Mouse (Mus musculus): ENCODE data around the gene Pcsk1n.
A peak's percentile ranks its signal among the peaks of the same experiment; 100 is the strongest.
"Not testable (repeated sequence)": the region's sequence is repeated elsewhere in the genome, so short reads cannot be mapped to it uniquely, and the experiment has no call there.

Gene Pcsk1n

GRCm38 (mm10) chrX:7919601-7920383, at the start of gene Pcsk1n:
Pcsk1n (plus strand) TSS chrX:7919822.
- DNase-seq: peak; percentile 56

- no peak for DNase-seq
Measured at GRCm38 (mm10) chrX:7869826-7870225, 49.8 kb upstream of the Pcsk1n start.

GRCm38 (mm10) chrX:7878007-7878419, 41.6 kb upstream of the Pcsk1n start, which contains the start of gene Pim2:
Pim2 (plus strand) TSS chrX:7878262.
- peak; percentile 81 for DNase-seq

GRCm38 (mm10) chrX:7878495-7878894, 41.1 kb upstream of the Pcsk1n start:
- peak; percentile 44 for DNase-seq

- DNase-seq: peak; percentile 68
Measured at GRCm38 (mm10) chrX:7879819-7880218, 39.8 kb upstream of the Pcsk1n start.

GRCm38 (mm10) chrX:7883841-7884567, 35.6 kb upstream of the Pcsk1n start, which contains the start of gene Slc35a2:
Slc35a2 (plus strand) TSS chrX:7884028.
- peak; percentile 79 for DNase-seq

- DNase-seq: no peak
Measured at GRCm38 (mm10) chrX:7898211-7898610, 21.4 kb upstream of the Pcsk1n start.

- DNase-seq: peak; percentile 78
Measured at GRCm38 (mm10) chrX:7898880-7899874, 20.4 kb upstream of the Pcsk1n start, which contains the start of the genes Pqbp1 and Timm17b. Pqbp1 (minus strand) TSS chrX:7899269. Timm17b (plus strand) TSS chrX:7899357.

GRCm38 (mm10) chrX:7904441-7904840, 15.2 kb upstream of the Pcsk1n start:
- no peak for DNase-seq

GRCm38 (mm10) chrX:7907735-7908134, 11.9 kb upstream of the Pcsk1n start, which contains the start of gene Gm10491:
Gm10491 (minus strand) TSS chrX:7907835.
- DNase-seq: no peak

- not testable (repeated sequence) for DNase-seq
Measured at GRCm38 (mm10) chrX:7909242-7909641, 10.4 kb upstream of the Pcsk1n start, which contains the start of gene Gm10490. Gm10490 (plus strand) TSS chrX:7909542.

- no peak for DNase-seq
Measured at GRCm38 (mm10) chrX:7910473-7910872, 9.1 kb upstream of the Pcsk1n start.

GRCm38 (mm10) chrX:7915669-7916068, 4.0 kb upstream of the Pcsk1n start:
- DNase-seq: not testable (repeated sequence)

GRCm38 (mm10) chrX:7917960-7918359, 1.7 kb upstream of the Pcsk1n start:
- DNase-seq: not testable (repeated sequence)

- DNase-seq: no peak
Measured at GRCm38 (mm10) chrX:7922032-7922431, 2.4 kb downstream of the Pcsk1n start.

GRCm38 (mm10) chrX:7926266-7926665, 6.6 kb downstream of the Pcsk1n start:
- DNase-seq: no peak

GRCm38 (mm10) chrX:7927116-7927515, 7.5 kb downstream of the Pcsk1n start:
- no peak for DNase-seq

GRCm38 (mm10) chrX:7928270-7928790, 8.7 kb downstream of the Pcsk1n start, which contains the start of gene Eras:
Eras (minus strand) TSS chrX:7928607.
- DNase-seq: no peak

- DNase-seq: no peak
Measured at GRCm38 (mm10) chrX:7936874-7937273, 17.3 kb downstream of the Pcsk1n start.

GRCm38 (mm10) chrX:7937667-7938066, 18.0 kb downstream of the Pcsk1n start:
- no peak for DNase-seq

GRCm38 (mm10) chrX:7945618-7946017, 26.0 kb downstream of the Pcsk1n start:
- DNase-seq: no peak
